10 mouse cellular contexts compared by ENCODE assay signal in genomic region chr17:26497416-26497923, GRCm38 (mm10).
DNase-seq lines count a peak whose midpoint lies in the region; ATAC-seq and TF ChIP-seq lines count a peak whose summit lies in the region.
"Had no signal": no experiment of that assay in that cellular context is flagged by ENCODE, and none has a peak within 500 bp of the region (broad histone marks: within the 10 kb centered on the region; RNA-seq: fewer than 3 reads in every experiment).

No protein-coding gene starts in this region.

- H3K9ac ChIP-seq in heart, embryonic 11.5 days (ENCODE audit: low read depth, low read length) = no peak overlapping the region
- H3K9ac ChIP-seq in lung, postnatal 0 days (replicated peaks; ENCODE audit: low read depth) = no peak overlapping the region
- H3K9ac ChIP-seq: neural tube, embryonic 13.5 days had no signal

- H3K4me3 ChIP-seq in heart, embryonic 11.5 days (ENCODE audit: low read depth, low read length) = no peak overlapping the region
- H3K4me3 ChIP-seq in lung, postnatal 0 days (ENCODE audit: low read depth, low read length) = no peak overlapping the region
- H3K4me3 ChIP-seq: neural tube, embryonic 13.5 days had no signal

- 52% methylated on average over 5 of the region's 5 CpGs for WGBS in heart, embryonic 11.5 days (ENCODE audit: insufficient replicate concordance)
- 41% methylated on average over 5 of the region's 5 CpGs for WGBS in lung, postnatal 0 days

- no peaks in the 10 kb centered on the region for H3K36me3 ChIP-seq in heart, embryonic 11.5 days (ENCODE audit: control insufficient read depth, insufficient read depth, low read length)
- H3K36me3 ChIP-seq in lung, postnatal 0 days (ENCODE audit: insufficient read depth, low read length) = no peaks in the 10 kb centered on the region
- H3K36me3 ChIP-seq: neural tube, embryonic 13.5 days had no signal

- no peaks in the 10 kb centered on the region for H3K27me3 ChIP-seq in heart, embryonic 11.5 days (ENCODE audit: control insufficient read depth, insufficient read depth, low read length)
- H3K27me3 ChIP-seq in lung, postnatal 0 days (replicated peaks; ENCODE audit: insufficient read depth, low read length) = no peaks in the 10 kb centered on the region
- H3K27me3 ChIP-seq: neural tube, embryonic 13.5 days had no signal

- H3K4me2 ChIP-seq in heart, embryonic 11.5 days = no peak overlapping the region
- no peak overlapping the region for H3K4me2 ChIP-seq in lung, postnatal 0 days (replicated peaks; ENCODE audit: low read depth, low read length)
- H3K4me2 ChIP-seq: neural tube, embryonic 13.5 days had no signal

- no peak for ATAC-seq in heart, embryonic 11.5 days (replicated peaks; ENCODE audit: insufficient number of reproducible peaks, low FRiP score, low TSS enrichment)
- ATAC-seq in hematopoietic stem cell, adult 5-6 weeks (replicated peaks in 1 of 2; ENCODE audit: insufficient read depth in 1 of 2, low FRiP score in 2 of 2, low TSS enrichment in 1 of 2, low read depth in 1 of 2, poor library complexity in 2 of 2, severe bottlenecking in 2 of 2) = peak; percentile 80 to 89
- ATAC-seq in lung, postnatal 0 days = peak; percentile 91

- TF ChIP-seq EP300 in lung, postnatal 0 days (IDR thresholded peaks at IDR 0.05) = no peak; the same call in none of the 2 replicates

- H3K4me1 ChIP-seq in heart, embryonic 11.5 days (ENCODE audit: control insufficient read depth, insufficient read depth, low read length) = peaks cover 3% of the 10 kb centered on the region; the same call in 1 of the 2 replicates
- peaks cover 5% of the 10 kb centered on the region; the same call in 1 of the 2 replicates for H3K4me1 ChIP-seq in lung, postnatal 0 days (ENCODE audit: insufficient read depth, low read depth, low read length)

- DNase-seq in heart, adult 11 months = peak; percentile 98
- DNase-seq in brain, adult 2 months (ENCODE audit: low read depth, low spot score) = peak; percentile 41
- DNase-seq in lung, postnatal 0 days (ENCODE audit: low spot score) = peak; percentile 91
- DNase-seq in right cerebral cortex, postnatal 25 days = no peak
- no peak for DNase-seq in layer of hippocampus, postnatal 25 days (ENCODE audit: extremely low spot score in 1 of 2, low spot score in 1 of 2)
- no peak for DNase-seq in c-Kit-positive CD71-positive TER-119-positive erythroid progenitor cells, embryonic 14.5 days (ENCODE audit: low spot score)
- DNase-seq: thymus, adult 18-20 months had no signal

- no peak; the same call in 1 of the 2 replicates for TF ChIP-seq CTCF in lung, postnatal 0 days (IDR thresholded peaks at IDR 0.05)

- peaks cover 3% of the 10 kb centered on the region; the same call in 1 of the 2 replicates for H3K9me3 ChIP-seq in heart, embryonic 11.5 days (replicated peaks; ENCODE audit: control insufficient read depth, low read length)
- no peaks in the 10 kb centered on the region for H3K9me3 ChIP-seq in lung, postnatal 0 days (ENCODE audit: low read length)

- no peak overlapping the region for H3K27ac ChIP-seq in heart, embryonic 11.5 days (ENCODE audit: low read depth, low read length)
- peak overlapping the region; percentile 88 for H3K27ac ChIP-seq in lung, postnatal 0 days (ENCODE audit: low read length)
- H3K27ac ChIP-seq: neural tube, embryonic 13.5 days had no signal

Comparison
In these comparisons a context has a peak if more than half of its experiments do, and no peak if none do; other contexts are left out.
1. DNase-seq: peak in heart, adult 11 months (single experiment), brain, adult 2 months (single experiment) and lung, postnatal 0 days (single experiment); none in right cerebral cortex, postnatal 25 days (single experiment), layer of hippocampus, postnatal 25 days (0 of 2) and c-Kit-positive CD71-positive TER-119-positive erythroid progenitor cells, embryonic 14.5 days (single experiment).